ENCODE assay signal across 17 mouse cellular contexts in the genomic region with DNA sequence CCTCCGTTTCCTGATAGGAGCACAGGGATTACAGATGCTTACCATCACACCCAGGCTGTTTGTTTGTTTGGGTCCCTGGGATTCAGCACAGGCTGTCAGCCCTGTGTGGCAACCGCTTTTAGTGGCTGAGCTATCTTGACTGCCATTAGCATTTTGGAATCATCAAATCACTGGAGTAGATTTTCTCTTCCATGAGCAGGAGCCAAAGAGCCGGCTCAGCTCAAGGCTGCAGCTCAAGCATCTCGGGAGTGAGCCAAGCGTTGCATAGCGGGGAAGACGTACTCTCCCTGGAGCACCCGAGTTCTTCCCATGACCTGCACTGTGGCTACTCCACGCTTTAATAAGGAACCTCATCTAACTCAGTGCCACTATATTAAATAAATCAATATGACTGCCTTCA.
"Had no signal": no experiment of that assay in that cellular context is flagged by ENCODE, and none has a peak within 500 bp of the region (broad histone marks: within the 10 kb centered on the region; RNA-seq: fewer than 3 reads in every experiment).

No protein-coding gene starts in this region.

- H3K4me3 ChIP-seq: kidney, embryonic 15.5 days; limb, embryonic 12.5 days; liver, embryonic 13.5 days; lung, embryonic 15.5 days; megakaryocyte, embryonic 14.5 days; midbrain, embryonic 15.5 days; neural tube, embryonic 13.5 days; stomach, embryonic 15.5 days had no signal

- H3K4me1 ChIP-seq: liver, embryonic 13.5 days had no signal

- H3K27me3 ChIP-seq: kidney, embryonic 15.5 days; liver, embryonic 13.5 days; lung, embryonic 15.5 days; megakaryocyte, embryonic 14.5 days; midbrain, embryonic 15.5 days; neural tube, embryonic 13.5 days; stomach, embryonic 15.5 days had no signal

- H3K9ac ChIP-seq: kidney, embryonic 15.5 days; limb, embryonic 12.5 days; liver, embryonic 13.5 days; liver, postnatal 0 days; lung, embryonic 15.5 days; midbrain, embryonic 15.5 days; neural tube, embryonic 13.5 days; stomach, embryonic 15.5 days had no signal

- H3K27ac ChIP-seq: kidney, embryonic 15.5 days; limb, embryonic 12.5 days; liver, embryonic 13.5 days; lung, embryonic 15.5 days; macrophage; midbrain, embryonic 15.5 days; neural tube, embryonic 13.5 days; stomach, embryonic 15.5 days had no signal

- H3K4me2 ChIP-seq: kidney, embryonic 15.5 days; limb, embryonic 12.5 days; liver, embryonic 13.5 days; lung, embryonic 15.5 days; midbrain, embryonic 11.5 days; midbrain, embryonic 15.5 days; neural tube, embryonic 13.5 days; stomach, embryonic 15.5 days had no signal

- ATAC-seq: liver, postnatal 0 days; midbrain, embryonic 15.5 days had no signal

- DNase-seq: kidney, adult 2 months; kidney, postnatal 14 days; liver; liver, embryonic 13.5 days; liver, postnatal 0 days; lung, postnatal 14 days; right cerebral cortex, postnatal 4 days; thymus, postnatal 4 days had no signal

- H3K36me3 ChIP-seq: kidney, embryonic 15.5 days; limb, embryonic 12.5 days; liver, embryonic 13.5 days; lung, embryonic 15.5 days; midbrain, embryonic 15.5 days; neural tube, embryonic 13.5 days; stomach, embryonic 15.5 days had no signal

- H3K9me3 ChIP-seq: kidney, embryonic 15.5 days; limb, embryonic 12.5 days; liver, embryonic 13.5 days; lung, embryonic 15.5 days; megakaryocyte, embryonic 14.5 days; midbrain, embryonic 15.5 days; neural tube, embryonic 13.5 days; stomach, embryonic 15.5 days had no signal
